ENCODE assay signal across 8 mouse cellular contexts in genomic region chr4:62732840-62733239, GRCm38 (mm10).
DNase-seq lines count a peak whose midpoint lies in the region; ATAC-seq lines count a peak whose summit lies in the region.

No protein-coding gene starts in this region.

- peak; percentile 37 for DNase-seq in urinary bladder, postnatal 14 days (ENCODE audit: low spot score)
- DNase-seq in urinary bladder, postnatal 25 days (ENCODE audit: low spot score), result no peak
- no peak for DNase-seq in layer of hippocampus, postnatal 14 days (ENCODE audit: low spot score in 2 of 2)
- DNase-seq in right cerebral cortex, postnatal 25 days, result no peak
- no peak for DNase-seq in MN1 (ENCODE audit: low spot score)

- WGBS in heart, embryonic 15.5 days, result 8% methylated on average over 2 of the region's 2 CpGs
- 3% methylated on average over 2 of the region's 2 CpGs for WGBS in limb, embryonic 15.5 days

- ATAC-seq in heart, embryonic 15.5 days (replicated peaks; ENCODE audit: insufficient number of reproducible peaks, insufficient read depth, low FRiP score, low read depth), result peak; percentile 87
- peak; percentile 75 for ATAC-seq in limb, embryonic 15.5 days (ENCODE audit: insufficient number of reproducible peaks, low FRiP score, low TSS enrichment, low read depth)
- no peak for ATAC-seq in monocyte, adult 5-6 weeks (replicated peaks; ENCODE audit: insufficient number of reproducible peaks, low FRiP score, low TSS enrichment, poor library complexity, severe bottlenecking)

- H3K27me3 ChIP-seq in heart, embryonic 15.5 days, result no peaks in the 10 kb centered on the region
- H3K27me3 ChIP-seq in limb, embryonic 15.5 days, result no peaks in the 10 kb centered on the region

- H3K4me1 ChIP-seq in heart, embryonic 15.5 days (replicated peaks), result peaks cover 72% of the 10 kb centered on the region
- peaks cover 94% of the 10 kb centered on the region for H3K4me1 ChIP-seq in limb, embryonic 15.5 days

- peak overlapping the region; percentile 13; the same call in 1 of the 2 replicates for H3K4me2 ChIP-seq in heart, embryonic 15.5 days
- H3K4me2 ChIP-seq in limb, embryonic 15.5 days, result 0 out of 2 replicates have a peak overlapping the region, but pooled peaks have one; percentile 5

- peak overlapping the region; percentile 88 for H3K27ac ChIP-seq in heart, embryonic 15.5 days
- peak overlapping the region; percentile 94 for H3K27ac ChIP-seq in limb, embryonic 15.5 days

- peak overlapping the region; percentile 37 for H3K9ac ChIP-seq in heart, embryonic 15.5 days
- H3K9ac ChIP-seq in limb, embryonic 15.5 days, result no peak overlapping the region

- H3K9me3 ChIP-seq in heart, embryonic 15.5 days (replicated peaks), result no peaks in the 10 kb centered on the region
- no peaks in the 10 kb centered on the region for H3K9me3 ChIP-seq in limb, embryonic 15.5 days

- no peak overlapping the region for H3K4me3 ChIP-seq in heart, embryonic 15.5 days
- no peak overlapping the region for H3K4me3 ChIP-seq in limb, embryonic 15.5 days

- no peaks in the 10 kb centered on the region for H3K36me3 ChIP-seq in heart, embryonic 15.5 days
- no peaks in the 10 kb centered on the region for H3K36me3 ChIP-seq in limb, embryonic 15.5 days
